Mouse (Mus musculus) spleen, adult 18-20 months (tissue): ENCODE measurements at regions not wholly inside any gene's neighbourhood (a gene's known extent, or its start where the extent isn't known, plus 50 kb on each side); places are given as distances from the start of the nearest gene placed in this dataset.

Experiments
- DNase-seq, 2 experiments: peaks; one replicate each; pipeline ENCODE4 v3.0.0; 2022; ENCODE audit warnings: mixed read lengths in 2 of 2

GRCm38 (mm10) chr6:14044654-14045053 lies 173.3 kb upstream of the 2610001J05Rik start:
- no peak for DNase-seq

- DNase-seq = no peak
Observed at GRCm38 (mm10) chr6:14025898-14026297, 154.6 kb upstream of the 2610001J05Rik start.

GRCm38 (mm10) chr6:14018928-14019327 lies 147.6 kb upstream of the 2610001J05Rik start:
- DNase-seq = no peak

GRCm38 (mm10) chr6:13982606-13983389 lies 111.5 kb upstream of the 2610001J05Rik start:
- no peak for DNase-seq

- DNase-seq = no peak
Observed at GRCm38 (mm10) chr6:13974710-13975506, 103.6 kb upstream of the 2610001J05Rik start.

- no peak for DNase-seq
Observed at GRCm38 (mm10) chr6:13964471-13964870, 93.2 kb upstream of the 2610001J05Rik start.

- DNase-seq = no peak
Observed at GRCm38 (mm10) chr6:13964013-13964412, 92.7 kb upstream of the 2610001J05Rik start.

- DNase-seq = no peak
Observed at GRCm38 (mm10) chr6:13949640-13950039, 78.3 kb upstream of the 2610001J05Rik start.

GRCm38 (mm10) chr6:13920809-13921760 lies 49.8 kb upstream of the 2610001J05Rik start:
- no peak for DNase-seq
